Mouse (Mus musculus) urinary bladder, postnatal 36 days (tissue): Measurements from ENCODE around the gene Nol6.

Experiments used
- DNase-seq, 2 experiments: peaks; one replicate each; pipeline ENCODE4 v3.0.0; 2022; ENCODE audit warnings: low spot score in 2 of 2, mixed read lengths in 1 of 2

The Nol6 gene

GRCm38 (mm10) chr4:41118706-41119292 lies 5.5 kb downstream of the Nol6 start:
- peak; percentile 60 to 76 for DNase-seq

- no peak for DNase-seq
Observed at GRCm38 (mm10) chr4:41116817-41117216, 7.4 kb downstream of the Nol6 start.

GRCm38 (mm10) chr4:41115793-41116192 lies 8.5 kb downstream of the Nol6 start:
- DNase-seq = no peak

- DNase-seq = no peak
Observed at GRCm38 (mm10) chr4:41115074-41115473, 9.2 kb downstream of the Nol6 start.

GRCm38 (mm10) chr4:41114358-41115070 lies 9.7 kb downstream of the Nol6 start:
- DNase-seq = no peak

DNA sequence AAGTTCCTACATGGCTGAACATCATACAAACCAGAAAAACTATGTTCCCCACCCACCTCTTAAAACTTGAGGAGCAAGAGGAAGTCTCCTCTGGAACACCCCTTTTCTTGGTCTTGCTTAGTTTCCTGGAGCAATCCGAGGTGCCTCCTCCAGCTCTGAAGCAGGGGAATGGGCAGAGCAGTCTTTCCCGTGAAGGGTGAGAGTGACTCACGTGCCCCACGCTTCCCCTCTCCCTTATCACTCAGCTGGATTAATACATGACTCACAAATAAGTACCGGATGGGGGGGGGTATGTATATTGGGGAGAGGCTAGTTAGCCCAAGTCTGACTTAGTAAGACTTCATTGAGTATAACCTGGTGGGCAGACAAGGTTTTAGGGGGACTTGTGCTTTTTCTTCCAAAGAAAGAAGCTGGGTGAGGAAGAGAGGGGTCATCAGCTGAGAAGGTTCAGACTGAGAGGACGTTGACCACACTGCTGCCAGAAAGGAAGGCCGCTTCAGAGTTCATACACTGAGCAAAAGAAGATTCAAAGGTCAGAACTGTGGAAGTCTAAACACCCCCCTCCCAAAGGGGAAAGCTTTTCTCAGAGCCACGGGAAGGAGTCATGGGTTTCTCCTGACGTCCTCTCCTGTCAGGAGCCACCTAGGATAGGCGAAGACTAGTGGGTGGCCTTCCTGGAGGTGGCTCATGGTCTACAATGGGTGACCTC lies 15.4 kb downstream of the Nol6 start:
- peak in 1 of 2 experiments; percentile 60 for DNase-seq

- DNase-seq = no peak
Observed at GRCm38 (mm10) chr4:41107440-41107839, 16.8 kb downstream of the Nol6 start.

DNA sequence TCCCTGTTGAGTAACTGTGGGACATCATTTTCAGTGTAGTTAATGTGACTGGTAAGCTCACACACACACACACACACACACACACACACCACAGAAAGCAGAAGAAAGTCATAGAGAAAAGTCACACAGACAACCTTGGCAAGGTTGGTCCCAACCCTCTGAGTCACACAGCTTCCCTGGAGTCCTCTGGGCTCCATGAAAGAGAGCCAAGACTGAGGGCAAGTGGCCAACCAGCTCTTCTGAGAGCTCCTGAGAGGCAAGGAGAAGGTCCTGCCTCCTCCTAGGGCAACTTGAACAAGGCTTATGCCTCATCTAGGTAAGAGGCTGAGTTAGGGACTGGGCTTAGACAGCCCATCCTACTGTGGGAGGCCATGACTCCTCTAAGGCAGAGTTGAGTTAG lies 21.4 kb downstream of the Nol6 start:
- DNase-seq = no peak

DNA sequence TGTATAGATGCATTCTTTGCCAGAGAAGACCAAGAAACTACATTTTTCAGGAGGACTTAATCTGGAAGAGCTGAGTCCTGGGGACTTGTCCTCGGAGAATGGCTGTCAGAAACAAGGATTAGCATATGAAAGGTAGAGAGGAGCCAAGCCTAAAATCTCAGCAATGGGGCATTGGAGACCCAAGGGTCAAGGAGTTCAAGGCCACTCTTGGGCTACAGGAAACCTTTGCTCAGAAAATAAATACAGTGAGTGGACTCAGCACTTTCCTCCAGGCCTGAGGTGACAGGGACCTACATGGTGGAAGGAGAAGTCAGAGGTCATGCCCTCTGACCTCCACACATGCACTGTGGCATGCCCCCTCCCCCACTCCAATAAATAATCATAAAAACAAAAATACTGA lies 23.3 kb downstream of the Nol6 start:
- no peak for DNase-seq

DNA sequence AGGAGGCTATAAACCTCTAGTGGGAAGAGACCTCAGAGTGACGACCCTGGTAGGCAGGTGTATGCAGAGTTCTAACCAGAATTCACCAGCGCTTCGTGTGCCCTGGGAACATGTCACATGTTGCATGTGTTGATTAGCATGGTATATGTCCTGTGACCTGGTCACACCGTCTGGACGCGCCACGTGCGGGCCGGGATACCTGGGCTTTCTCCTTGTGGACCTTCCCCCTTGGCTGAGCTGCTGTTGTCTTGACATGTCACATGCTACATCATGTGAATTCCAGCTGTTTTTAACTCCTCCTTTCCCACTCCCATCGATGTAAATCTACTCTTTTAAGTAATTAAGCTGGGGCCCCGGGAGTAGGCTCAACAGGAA lies 25.7 kb downstream of the Nol6 start:
- no peak for DNase-seq

- DNase-seq = peak; percentile 73 to 77
Observed at GRCm38 (mm10) chr4:41097871-41098576, 26.2 kb downstream of the Nol6 start, which contains the start of gene Aqp3. Gene Aqp3 (minus strand): TSS chr4:41098183.

DNA sequence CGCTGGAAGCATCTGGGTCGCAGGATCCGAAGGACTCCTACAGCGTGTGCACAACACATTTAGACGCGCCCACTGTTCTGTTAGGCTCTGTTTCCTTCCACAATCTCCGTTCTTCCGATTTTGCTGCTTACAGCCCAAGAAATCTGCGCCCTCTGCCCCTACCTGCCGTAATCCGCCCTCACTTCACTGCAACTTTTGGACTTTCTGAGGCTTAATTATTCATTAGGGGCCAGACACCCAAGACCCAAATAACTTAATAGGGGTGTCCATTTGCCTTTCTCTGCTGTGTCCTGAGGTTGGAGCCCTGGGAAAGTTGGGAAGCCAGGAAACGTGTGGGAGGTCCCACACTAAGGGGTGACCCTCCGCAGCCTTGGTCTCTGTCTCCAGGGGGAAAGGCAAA lies 26.9 kb downstream of the Nol6 start:
- DNase-seq = no peak

DNA sequence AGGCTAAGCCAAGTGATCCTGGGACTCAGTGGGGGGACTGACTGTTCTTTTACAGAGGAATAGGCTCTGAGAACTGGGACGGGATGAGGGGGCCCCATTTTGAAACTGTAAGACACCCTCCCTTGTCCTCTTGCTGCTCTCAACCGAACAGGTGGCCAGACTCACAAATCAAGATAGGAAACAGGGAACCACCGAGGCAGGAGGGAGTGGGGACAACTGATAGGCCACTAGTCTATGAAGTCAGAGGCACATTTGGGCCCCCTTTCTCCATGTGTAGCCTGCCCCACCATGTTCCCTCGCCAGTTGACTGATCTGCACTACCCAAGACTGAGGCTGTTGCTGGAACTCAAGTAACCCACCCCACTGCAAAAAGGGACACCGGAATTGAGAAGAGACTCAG lies 27.5 kb downstream of the Nol6 start:
- DNase-seq = no peak

DNA sequence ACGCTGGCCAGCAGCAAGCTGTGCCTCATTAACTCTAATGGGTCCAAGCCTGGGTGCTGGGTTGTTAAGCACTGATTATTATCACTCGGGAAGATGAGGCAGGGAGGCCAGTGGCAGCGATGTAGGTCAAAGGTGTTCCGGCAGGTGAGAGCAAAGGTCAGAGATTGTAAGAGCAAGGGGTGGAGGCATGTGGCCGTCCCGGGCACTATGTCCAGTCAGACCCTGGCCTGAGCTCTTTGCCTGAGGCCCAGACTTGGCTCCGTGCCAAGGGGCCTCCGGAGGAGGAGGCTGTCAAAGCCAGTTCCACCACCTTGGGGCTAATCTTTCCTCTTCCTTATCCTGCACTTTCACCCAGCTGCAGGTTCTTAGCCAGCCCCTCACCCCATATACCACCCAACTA lies 28.1 kb downstream of the Nol6 start:
- peak; percentile 56 to 61 for DNase-seq

GRCm38 (mm10) chr4:41094361-41094760 lies 29.9 kb downstream of the Nol6 start:
- DNase-seq = peak; percentile 69 to 79

- DNase-seq = no peak
Observed at GRCm38 (mm10) chr4:41092958-41093357, 31.3 kb downstream of the Nol6 start.

GRCm38 (mm10) chr4:41091391-41091790 lies 32.9 kb downstream of the Nol6 start:
- no peak for DNase-seq

GRCm38 (mm10) chr4:41089705-41090104 lies 34.5 kb downstream of the Nol6 start:
- no peak for DNase-seq

DNA sequence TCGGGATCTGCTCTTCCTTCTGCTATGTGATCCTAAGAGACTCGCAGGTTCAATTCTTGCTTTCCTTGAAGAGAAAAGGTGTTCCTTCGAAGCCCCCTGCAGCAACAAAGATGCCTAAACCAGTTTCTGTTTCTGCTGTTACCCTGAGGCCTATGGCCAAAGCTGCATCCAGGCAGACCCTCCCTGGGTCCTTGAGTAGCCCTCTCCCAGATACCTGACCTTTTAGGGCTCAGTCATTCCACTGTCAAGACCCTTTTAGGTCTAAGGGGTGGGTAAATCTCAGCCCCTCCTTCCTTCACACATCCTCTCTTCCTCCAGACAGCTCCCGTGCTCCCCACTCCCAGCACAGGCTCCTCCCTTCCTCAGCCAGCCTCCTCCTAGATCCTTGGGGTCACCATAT lies 35.1 kb downstream of the Nol6 start:
- no peak for DNase-seq

DNA sequence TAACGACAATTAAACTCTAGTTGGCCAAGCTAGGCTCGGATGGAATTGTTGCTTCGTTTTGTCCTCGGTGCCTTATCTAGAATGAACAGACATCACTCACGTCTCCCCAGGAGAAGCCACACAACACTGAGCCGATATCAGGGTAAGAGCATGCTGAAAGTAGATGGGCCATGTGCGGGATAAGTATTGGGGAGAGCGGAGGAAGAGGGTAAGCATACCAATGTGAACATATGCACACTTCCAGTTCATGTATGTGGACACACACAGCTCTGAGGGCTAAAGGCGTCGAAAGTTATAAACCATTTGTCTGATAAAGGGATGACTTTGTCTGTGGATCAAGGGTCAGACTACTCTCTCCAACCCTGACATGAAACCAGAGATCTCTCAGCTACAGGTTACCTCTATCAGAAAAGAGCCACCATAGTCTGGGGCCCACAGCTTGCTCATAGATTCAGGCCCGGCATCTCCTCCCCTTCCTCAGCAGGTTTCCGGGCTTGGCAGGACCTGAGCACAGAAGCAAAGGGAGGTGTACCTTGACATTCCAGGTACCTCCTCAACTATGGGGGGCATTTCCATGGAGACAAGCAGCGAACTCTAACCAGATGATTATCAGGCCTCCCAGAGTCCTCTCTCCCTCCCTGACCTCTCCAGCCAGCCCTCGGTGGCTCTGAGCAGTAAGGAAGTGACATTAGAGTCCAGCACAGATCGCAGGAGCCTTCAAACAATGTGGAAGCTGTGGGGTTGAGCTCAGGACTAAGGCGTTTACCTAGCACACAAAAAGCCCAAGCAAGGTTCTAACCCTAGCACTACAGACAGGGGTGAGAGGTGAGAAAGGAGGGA lies 36.6 kb downstream of the Nol6 start:
- DNase-seq = no peak

GRCm38 (mm10) chr4:41086947-41087346 lies 37.3 kb downstream of the Nol6 start:
- no peak for DNase-seq
